Mouse (Mus musculus) heart, adult 8-10 months (tissue): ENCODE measurements at regions not wholly inside any gene's neighbourhood (a gene's known extent, or its start where the extent isn't known, plus 50 kb on each side); places are given as distances from the start of the nearest gene placed in this dataset.

Experiments used
- DNase-seq: peaks from one replicate; pipeline ENCODE4 v3.0.0; 2022; ENCODE audit warnings: low spot score

DNA sequence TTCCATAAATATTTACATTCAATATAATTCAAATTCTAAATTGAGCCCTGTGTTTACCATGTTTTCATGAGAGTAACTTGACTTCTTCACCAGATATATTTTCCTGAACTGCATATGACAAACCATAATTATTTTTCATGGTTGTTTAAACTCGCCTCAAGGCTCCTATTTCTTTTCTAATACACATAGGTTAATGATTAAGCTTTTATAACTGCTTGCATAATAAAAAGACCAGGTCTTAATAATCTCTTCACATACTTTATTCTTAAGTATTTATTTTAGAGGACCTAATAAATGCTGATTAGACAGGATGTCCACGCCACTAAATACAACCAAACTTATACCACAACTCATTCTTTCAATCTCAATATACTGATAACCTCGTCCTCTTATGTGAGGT lies 86.1 kb upstream of the Gnpda2 start:
- DNase-seq, result no peak

DNA sequence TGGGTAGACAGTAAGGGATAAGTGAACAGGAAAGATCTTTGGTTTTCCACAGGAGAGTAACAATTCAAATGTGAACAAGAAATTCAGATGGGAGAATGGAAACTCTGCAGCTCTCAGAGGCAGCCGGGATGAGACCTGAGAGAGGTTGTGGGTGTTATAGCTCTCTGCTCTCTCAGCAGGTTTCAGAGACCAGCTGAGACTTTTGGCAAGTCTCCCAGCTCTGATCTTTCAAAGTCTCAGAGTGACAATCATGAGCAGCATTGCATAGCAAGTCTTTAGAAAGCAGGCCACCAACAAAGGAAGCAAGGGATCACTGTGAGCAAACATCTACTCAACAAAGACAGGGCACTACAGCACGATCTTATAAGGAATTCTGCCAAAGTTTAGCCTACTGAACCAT lies 73.4 kb upstream of the Gnpda2 start:
- DNase-seq, result no peak

DNA sequence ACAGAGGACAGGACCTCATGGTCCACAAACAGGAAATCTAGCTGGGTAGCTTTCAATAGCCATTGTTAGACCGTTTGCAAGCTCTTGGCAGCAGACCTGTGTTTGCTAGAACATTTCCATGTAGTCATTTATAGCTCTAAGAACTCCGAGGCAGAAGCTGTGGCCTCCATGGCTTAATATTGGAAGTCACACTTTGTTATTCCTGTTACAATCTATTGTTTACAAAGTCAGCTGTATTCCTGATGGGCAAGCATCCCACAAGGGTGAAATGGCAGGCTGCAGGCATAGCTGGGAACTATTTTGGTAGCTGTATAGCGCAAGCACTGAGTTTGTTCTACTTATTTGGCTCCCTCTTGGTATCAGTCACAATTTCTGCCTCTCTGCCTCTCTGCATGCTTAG lies 71.8 kb upstream of the Gnpda2 start:
- DNase-seq, result peak; percentile 40
